Mouse (Mus musculus) ovary, postnatal 14 days (tissue): Measurements from ENCODE around the gene Olfr1511.
"Not testable (repeated sequence)": the region's sequence is repeated elsewhere in the genome, so short reads cannot be mapped to it uniquely, and the experiment has no call there.

Experiments used
- DNase-seq: peaks from one replicate; pipeline ENCODE4 v3.0.0; 2022; ENCODE audit warnings: low spot score

The Olfr1511 gene

DNA sequence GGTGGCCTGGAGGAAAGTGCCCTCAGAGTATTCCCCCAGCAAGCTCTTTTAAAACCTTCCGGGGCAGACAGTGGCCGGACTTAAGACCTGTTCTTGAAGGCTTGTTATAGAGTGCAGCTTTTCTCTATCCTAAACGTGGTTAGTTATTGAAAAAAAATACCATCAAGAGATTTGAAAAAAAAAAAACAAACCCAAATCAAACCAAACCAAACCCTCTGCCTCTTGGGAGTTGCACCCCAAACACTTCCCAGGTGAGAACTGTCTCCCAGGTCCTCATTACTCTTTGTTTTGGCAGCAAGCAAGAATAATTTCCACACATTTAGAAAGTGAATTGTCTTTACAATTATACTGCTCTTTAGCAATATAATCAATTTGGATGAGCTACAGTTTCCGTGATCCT, at the start of gene Olfr1511:
Olfr1511 (minus strand) TSS at position 101 of the 400 bp plus-strand sequence.
- no peak for DNase-seq

DNA sequence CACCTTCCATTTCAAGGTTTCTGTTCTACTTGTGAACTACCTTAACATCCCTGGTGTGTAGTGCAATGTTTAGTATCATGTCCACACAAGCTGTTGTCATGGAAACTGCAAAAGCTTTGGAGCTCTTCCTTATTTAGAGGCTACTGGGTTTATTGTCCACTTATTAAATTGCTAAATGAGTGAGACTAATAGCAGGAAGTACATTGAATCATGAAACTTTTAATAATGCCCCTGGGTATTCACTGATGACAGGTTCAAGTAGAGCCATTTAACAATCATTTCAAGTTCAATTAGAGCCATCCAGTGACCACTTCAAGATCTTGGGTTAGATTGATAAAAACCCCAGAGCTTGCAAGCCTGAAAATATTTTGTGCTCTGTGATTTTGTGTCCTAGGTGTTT, 45.5 kb upstream of the Olfr1511 start, which contains the start of gene Olfr1509:
Olfr1509 (plus strand) TSS at position 301 of the 400 bp plus-strand sequence.
- no peak for DNase-seq

DNA sequence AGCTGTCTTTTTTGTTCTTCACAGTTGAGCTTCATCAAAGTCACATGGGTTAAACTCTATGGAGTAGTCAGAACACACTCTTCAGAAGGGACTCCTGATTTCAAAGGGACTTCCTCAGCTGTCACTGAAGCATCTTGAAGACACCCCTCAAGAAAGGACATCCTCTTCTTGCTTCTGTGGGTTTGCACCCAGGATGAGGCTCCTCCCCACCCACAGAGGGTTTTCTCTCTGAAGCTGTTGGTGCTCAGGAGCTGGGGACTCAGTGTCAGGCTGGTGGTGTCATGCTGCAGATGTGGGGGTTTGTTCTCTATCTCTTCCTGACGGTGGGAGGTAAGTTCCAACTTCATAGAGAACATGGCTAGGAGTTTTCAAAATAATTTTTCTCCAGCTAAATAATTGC, 30.5 kb upstream of the Olfr1511 start:
- no peak for DNase-seq

DNA sequence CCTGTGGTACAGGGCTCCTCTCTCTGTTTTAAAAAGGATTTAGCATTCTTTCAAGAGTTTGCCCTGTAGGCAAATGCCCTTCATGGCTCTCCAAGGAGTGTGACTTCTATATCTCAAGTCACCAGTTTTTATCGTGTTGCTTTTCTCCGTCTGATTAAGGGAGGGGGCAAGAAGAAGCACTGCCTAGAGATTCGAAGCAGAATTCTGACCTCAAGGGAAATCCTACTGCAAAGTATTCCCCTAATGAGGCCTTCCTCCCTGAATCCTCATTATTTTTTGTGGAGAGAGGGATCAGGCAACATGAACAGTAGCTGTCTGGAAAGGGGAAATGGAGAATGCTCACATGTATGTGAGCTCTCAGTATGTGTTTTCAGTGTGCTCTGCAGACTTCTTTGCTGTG, 17.1 kb upstream of the Olfr1511 start, which contains the start of gene Olfr1510:
Olfr1510 (minus strand) TSS at position 101 of the 400 bp plus-strand sequence.
- no peak for DNase-seq

DNA sequence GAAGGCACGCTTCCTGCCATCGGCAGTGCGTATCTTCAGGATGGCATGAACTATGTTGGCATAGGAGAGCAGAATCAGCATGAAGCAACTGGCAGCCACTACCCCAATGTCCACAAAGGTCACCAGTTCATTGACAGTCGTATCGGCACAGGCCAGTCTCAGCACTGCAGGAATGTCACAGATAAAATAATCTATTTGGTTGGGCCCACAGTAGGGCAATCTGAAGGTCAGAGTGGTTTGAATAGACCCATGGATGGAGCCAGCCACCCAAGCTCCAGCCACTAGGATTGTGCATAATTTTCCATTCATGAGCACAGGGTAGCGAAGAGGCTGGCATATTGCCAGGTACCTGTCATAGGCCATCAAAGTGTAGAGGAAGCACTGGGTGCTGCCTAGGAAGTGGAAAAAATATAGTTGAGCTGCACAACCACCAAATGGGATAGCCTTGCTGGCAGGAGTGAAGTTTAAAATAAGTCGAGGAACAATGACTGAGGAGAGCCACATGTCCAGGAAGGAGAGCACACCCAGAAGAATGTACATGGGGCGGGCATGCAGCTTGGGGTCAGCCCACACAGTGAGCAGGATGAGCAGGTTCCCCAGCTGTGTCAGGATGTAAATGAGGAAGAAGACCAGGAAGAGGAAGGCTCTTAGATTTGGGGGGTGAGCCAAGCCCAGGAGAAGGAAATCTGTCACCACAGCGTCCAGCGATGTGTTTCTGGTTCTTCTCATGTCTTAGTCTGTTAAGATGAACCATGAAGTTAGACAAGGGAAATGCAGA, 13.2 kb upstream of the Olfr1511 start:
- DNase-seq, result not testable (repeated sequence)

DNA sequence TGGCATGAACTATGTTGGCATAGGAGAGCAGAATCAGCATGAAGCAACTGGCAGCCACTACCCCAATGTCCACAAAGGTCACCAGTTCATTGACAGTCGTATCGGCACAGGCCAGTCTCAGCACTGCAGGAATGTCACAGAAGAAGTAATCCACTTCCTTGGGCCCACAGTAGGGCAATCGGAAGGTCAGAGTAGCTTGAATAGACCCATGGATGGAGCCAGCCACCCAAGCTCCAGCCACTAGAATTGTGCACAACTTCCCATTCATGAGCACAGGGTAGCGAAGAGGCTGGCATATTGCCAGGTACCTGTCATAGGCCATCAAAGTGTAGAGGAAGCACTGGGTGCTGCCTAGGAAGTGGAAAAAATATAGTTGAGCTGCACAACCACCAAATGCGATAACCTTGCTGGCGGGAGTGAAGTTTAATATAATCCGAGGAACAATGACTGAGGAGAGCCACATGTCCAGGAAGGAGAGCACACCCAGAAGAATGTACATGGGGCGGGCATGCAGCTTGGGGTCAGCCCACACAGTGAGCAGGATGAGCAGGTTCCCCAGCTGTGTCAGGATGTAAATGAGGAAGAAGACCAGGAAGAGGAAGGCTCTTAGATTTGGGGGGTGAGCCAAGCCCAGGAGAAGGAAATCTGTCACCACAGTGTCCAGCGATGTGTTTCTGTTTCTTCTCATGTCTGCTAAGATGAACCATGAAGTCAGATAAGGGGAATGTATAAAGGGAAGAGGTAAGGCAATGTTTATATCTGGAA, 6.9 kb downstream of the Olfr1511 start:
- not testable (repeated sequence) for DNase-seq

DNA sequence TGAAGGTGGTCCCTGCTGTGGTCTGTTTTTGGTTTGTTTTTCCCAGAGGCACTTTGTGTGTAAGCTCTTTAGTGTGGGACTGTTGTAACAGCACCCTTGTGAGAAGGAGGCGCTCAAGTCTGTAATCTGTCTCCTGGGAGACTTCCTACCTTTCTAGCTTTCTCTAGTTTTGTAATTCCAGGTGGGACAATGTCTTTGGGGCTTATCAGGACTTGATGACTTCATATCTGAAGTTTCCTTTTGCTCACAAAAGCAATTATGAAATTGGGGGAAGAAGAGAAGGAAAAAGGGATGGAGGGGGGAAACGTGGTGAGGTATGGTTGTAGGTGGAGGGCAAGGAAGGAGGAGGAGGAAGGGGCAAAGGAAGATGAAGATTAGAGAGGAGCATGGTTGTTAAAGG, 18.1 kb downstream of the Olfr1511 start, which contains the start of gene Olfr1512:
Olfr1512 (minus strand) TSS at position 101 of the 400 bp plus-strand sequence.
- no peak for DNase-seq

DNA sequence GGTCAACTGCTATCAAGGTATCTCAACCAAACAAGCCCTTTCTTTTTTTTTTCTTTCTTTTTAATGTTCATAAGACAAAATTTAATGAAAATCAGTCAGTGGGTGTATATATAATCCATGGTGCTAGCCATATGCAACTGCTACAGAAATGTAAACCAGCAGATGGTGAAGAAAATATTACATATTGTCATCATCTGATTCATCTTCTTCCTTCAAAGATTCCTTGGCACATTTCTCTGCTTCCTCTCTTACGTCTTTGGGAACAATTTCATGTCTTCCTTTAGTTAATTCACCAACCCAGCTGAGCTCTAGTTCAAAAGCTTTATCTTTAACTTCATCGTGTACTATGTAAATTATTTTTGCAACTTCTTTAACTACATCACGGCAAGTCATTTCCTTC, 28.4 kb downstream of the Olfr1511 start:
- DNase-seq, result no peak

DNA sequence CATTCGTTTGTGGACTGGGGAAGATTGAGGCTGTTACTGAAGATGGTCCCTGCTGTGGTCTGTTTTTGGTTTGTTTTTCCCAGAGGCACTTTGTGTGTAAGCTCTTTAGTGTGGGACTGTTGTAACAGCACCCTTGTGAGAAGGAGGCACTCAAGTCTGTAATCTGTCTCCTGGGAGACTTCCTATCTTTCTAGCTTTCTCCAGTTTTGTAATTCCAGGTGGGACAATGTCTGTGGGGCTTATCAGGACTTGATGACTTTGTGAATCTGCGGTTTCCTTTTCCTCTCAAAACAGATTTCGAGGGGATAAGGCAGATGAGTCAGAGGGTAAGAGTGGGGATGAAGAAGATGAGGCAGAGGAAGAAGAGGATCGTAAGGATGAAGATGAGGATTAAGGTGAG, 40.9 kb downstream of the Olfr1511 start, which contains the start of gene Olfr1513:
Olfr1513 (minus strand) TSS at position 101 of the 400 bp plus-strand sequence.
- no peak for DNase-seq
